Mouse (Mus musculus) left cerebral cortex, postnatal 10 days (tissue): ENCODE data around the gene Alppl2. TPM values are rescaled to one million over a fixed set of nuclear protein-coding genes. Genes with fewer than 3 reads are reported as not detected.

Experiments used
- DNase-seq, 2 experiments: peaks; one replicate each; pipeline ENCODE4 v3.0.0; 2021 to 2022; ENCODE audit warnings: low spot score in 2 of 2, mixed read lengths in 1 of 2; ENCODE audit errors: extremely low spot score in 1 of 2
- intact Hi-C: fragments of 180-260 bp; cut with DNase I; formaldehyde crosslinking; loops from one replicate; pipeline ENCODE4 v1.15.1; 2025
- total RNA-seq, 2 experiments: library from RNA; stranded (reverse); gene quantifications; 2 replicates each; pipeline ENCODE4 v1.2.3; 2021

Gene Alppl2
- not detected for total RNA-seq

DNA sequence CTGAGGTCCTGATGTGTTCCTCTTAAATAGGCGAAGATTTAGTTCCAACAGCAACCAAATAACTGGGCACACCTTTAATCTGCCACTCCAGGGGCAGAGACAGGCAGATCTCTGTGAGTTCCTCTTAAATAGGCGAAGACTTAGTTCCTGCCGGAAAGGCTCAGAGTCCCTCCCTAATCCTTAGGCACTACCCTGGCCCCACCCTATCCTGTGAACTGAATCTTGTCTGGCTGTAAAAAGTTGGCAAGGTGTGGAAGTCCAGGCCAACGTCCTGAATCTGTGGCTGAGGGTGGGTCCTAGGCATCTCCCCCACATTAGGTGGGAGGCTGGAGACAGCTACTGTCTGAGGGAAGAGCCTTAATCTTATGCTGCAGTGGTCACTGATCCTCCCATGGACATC is at the start of gene Alppl2:
Gene Alppl2 (minus strand): TSS at position 101 of the 400 bp plus-strand sequence.
- no peak for DNase-seq
- intact Hi-C loops = no loop called here

DNA sequence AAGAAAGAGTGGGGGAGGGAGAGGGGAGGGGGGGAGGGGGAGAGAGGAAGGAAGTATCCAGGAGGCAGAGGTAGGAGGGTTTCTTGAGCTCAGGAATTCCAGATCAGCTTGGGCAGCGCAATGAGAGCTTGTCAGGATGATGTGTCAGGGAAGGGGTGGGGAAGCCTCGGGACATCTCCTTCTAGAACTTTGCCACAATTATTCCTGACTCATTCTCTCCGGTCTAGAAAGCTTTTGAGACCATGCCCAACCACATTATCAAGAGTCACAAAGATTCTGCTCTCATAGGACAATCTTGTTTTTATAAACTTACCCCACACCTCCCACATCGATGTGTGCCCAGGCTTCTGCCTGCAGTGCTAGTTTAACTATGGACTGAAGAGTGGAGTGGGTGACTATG is 42.1 kb upstream of the Alppl2 start:
- no peak for DNase-seq
- intact Hi-C loops = no loop called here

DNA sequence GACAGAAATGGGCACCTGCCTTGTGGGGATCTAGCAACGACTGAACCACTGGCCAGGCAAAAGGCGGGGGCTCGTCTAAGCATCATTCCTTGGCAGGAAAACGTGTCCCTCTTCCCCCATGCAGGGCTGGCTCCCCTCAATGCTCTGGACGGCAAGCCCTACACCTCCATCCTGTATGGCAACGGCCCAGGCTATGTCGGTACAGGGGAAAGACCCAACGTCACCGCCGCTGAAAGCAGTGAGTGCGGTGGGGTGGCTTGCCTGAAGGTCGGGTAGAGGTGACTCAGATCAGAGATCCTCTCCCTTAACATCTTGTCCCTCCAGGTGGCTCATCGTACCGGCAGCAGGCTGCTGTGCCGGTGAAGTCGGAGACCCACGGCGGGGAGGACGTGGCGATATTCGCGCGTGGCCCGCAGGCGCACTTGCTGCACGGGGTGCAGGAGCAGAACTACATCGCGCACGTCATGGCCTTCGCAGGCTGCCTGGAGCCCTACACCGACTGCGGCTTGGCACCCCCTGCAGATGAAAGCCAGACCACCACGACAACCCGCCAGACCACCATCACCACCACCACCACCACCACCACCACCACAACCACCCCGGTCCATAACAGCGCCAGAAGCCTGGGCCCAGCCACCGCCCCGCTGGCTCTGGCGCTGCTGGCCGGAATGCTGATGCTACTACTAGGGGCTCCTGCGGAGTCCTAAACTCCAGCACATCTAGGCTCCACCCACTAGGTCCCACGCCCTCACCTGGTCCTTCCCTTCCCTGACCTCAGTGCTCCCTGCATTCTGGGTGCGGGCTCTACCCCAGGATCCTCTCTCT is 37.7 kb upstream of the Alppl2 start:
- DNase-seq = peak in 1 of 2 experiments; percentile 53
- intact Hi-C loops = no loop called here

DNA sequence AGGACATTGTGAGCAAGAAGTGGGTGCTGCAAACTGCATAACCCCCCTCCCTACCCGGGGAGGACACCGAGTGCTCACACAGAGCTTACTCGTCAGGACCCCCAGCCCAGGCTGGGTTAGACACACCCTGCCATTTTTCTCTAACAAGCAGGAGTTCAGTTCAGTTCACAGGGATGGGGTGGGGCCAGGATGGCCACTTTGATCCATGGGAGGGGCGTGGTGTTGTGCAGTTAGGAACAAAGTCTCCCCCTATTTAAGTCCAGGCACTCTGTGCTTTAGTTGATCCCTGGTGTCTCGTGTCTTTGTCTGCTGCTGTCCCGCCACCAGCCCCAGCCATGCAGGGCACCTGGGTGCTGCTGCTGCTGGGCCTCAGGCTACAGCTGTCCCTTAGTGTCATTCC is 34.9 kb upstream of the Alppl2 start, which contains the start of gene Akp3:
Gene Akp3 (plus strand): TSS at position 301 of the 400 bp plus-strand sequence.
- DNase-seq = no peak
- intact Hi-C loops = no loop called here

DNA sequence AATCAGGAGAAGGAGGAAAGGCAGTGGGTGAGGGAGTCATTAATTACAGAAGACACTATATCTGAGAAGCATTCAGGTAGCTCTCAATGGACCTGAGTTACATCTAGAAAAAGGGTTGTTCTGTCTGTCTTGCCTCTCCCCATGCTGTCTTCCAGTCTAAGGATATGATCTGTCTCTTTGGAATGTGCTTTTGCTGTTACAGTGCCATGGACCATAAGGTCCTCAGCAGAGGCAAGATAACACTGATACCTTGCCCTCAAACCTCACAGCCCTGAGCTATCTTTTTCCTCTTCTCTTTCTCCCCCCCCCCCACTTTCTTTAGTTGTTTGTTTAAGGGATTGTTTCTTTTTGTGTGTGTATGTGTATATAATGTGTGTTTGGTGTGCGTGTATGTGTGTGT is 25.1 kb upstream of the Alppl2 start:
- DNase-seq = no peak

DNA sequence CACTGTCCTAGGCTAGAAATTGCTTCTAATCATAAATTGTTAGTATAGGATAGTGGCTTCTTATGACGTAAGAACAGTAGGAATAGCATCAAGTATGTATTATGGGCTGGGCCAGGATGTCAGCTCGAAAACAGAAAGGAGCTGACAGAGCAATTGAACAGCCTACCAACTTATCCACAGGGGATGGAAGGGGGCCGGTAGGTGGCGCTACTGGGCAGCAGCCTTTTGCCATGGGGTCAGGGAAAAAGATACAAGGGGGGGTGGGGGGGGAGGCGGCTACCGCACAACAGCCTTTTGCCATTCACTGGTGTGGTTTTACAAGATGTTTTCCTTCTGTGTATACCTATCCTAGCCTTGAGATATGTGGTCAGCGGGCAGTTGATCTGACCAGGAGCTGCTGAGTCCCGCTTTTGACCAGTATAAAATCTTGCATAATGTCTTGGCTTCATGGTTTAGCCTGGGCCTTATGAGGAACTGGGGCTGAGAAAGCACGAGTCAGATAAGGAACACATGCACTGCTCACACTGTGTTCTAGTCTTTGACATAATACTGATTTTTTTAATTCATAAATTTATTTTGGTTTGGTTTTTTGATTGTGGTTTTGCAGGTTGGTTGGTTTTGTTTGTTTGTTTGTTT is 22.1 kb upstream of the Alppl2 start:
- DNase-seq = peak in 1 of 2 experiments; percentile 49
- intact Hi-C loops = no loop called here

More for the DNA sequence above, 25.1 kb upstream of the Alppl2 start:
- intact Hi-C loops = no loop called here

DNA sequence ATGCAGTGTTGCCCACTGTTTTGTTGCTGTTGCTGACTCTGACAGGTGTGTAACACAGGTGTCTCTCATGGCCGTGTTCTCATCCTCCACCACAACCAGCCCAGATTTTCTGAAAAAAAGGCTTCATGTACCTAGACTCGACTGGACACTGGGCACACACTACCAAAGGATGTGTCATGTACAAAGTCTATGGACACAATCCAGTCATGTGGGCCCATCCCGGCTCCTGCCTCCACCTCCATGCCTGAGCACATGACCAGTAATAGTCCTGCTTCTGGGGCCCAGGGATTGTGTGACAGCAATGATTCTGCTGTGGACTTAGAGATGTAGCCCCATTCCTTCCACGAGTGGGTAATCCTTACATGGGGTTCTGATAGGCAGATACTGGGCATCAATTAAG is 18.8 kb upstream of the Alppl2 start:
- DNase-seq = no peak
- intact Hi-C loops = no loop called here

DNA sequence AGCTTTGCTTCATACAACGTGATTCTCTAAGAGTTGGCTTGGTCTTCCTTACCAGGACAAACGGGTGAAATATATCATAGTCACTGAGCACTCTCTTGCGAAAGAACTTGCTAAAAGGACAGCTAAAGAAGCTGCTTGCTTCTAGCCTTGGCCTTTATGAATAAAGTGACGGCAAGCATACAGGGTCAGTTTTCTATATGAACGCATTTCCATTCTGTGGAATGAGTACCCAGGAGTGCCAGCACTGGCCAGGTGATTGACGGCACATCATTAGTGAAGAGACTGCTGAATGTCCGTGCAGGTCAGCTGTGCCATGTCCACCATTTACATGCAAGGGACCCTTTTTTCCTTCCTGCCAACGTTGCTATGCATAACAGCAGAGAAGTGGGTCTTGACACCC is 16.8 kb upstream of the Alppl2 start:
- intact Hi-C loops = no loop called here
- no peak for DNase-seq

DNA sequence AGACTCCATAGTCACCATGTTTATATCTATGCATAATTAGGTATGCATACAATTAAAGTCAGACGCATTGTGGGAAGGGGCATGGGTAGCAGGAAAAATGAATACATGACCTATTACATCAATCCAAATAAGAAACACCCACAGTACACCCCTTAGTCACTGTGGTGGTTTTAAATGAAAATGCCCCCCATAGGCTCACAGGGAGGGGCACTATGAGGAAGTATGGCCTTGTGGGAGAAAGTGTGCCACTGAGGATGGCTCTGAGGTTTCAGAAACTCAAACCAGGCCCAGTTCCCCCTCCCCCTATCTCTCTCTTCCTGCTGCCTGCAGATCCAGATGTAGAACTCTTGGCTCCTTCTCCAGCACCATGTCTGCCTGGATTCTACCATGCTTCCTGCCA is 14.2 kb upstream of the Alppl2 start:
- no peak for DNase-seq
- intact Hi-C loops = no loop called here

DNA sequence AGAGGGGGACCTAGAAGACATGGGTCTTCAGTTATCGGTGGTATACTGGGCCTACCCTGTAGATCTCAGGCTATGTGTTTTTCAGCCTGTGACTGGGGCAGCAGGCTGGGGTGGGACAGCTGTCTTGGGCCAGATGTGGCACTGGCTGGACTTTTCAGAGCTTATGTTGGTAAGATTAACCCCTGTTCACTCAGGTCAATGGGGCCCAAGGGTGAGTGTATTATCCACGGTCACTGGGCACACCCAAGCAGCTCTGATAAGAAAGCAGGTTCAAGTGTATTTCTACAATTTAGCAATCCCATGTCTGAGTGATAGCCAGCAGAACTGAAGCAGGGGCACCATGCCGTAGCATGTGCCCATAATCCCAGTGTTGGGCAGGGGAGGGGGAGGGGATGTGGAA is 12.4 kb upstream of the Alppl2 start:
- intact Hi-C loops = no loop called here
- DNase-seq = no peak

DNA sequence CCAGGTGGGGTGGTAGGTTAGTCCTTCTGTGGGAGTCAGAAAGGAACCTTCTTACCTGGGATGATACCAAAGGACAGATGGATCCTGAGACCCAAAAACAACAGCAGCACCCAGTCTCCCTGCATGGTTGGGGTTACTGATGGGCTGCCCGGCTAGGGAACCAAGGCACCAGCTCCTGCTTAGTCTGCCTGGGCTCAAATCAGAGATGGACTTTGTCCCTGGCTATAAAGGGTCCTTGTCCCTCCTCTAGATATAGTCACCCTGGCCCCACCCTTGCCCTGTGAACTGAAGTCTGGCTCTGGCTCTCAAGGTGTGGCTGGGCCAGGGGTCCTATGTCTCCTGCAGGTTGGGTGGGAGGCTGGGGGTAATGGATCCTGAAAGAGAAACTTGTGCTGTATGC is 11.7 kb upstream of the Alppl2 start, which contains the start of gene Alpi:
Gene Alpi (minus strand): TSS at position 196 of the 400 bp plus-strand sequence.
- DNase-seq = no peak
- intact Hi-C loops = no loop called here

DNA sequence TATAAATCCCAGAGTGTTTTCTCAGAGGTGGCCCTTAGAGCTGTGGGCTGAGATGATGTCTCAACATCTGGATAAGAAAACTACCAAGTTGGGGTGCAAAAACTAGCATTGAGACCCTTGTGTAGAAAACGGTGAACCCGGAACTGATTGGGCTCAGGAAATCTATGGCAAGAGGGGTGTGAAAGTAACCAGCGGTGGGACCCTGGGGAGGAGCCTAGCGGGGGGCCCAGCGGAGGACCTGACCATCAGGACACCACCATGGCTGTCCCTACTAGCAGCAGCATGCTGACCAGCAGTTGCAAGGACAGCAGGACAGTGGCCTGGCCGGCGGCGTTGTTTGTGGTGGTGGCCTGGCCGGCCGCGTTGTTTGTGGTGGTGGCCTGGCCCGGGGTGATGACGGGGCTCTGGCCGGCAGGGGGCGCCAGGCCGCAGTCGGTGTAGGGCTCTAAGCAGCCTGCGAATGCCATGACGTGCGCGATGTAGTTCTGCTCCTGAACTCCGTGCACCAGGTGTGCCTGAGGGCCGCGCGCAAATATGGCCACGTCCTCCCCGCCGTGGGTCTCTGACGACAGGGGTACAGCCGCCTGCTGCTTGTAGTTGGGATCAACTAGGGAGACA is 8.7 kb upstream of the Alppl2 start:
- DNase-seq = peak in 1 of 2 experiments; percentile 65
- intact Hi-C loops = no loop called here

DNA sequence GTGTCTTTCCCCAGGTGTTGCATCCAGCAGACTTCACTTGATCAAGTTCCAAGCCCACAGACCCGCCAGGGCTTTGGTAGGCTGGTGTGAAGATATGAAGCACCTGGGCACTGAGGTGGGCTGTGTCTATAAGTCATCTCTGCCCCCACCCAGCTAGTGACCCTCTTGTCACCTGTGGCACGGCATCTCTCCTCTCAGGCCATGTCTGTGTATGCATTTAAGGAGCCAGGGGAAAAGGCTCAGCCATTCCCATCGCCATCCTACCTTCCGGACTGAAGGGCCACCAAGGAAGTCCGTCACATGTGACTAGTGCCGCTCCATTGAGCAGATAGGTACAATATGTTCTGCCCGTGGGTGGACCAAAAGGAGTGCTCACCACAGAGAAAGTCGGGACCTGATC is 5.9 kb upstream of the Alppl2 start:
- DNase-seq = no peak

DNA sequence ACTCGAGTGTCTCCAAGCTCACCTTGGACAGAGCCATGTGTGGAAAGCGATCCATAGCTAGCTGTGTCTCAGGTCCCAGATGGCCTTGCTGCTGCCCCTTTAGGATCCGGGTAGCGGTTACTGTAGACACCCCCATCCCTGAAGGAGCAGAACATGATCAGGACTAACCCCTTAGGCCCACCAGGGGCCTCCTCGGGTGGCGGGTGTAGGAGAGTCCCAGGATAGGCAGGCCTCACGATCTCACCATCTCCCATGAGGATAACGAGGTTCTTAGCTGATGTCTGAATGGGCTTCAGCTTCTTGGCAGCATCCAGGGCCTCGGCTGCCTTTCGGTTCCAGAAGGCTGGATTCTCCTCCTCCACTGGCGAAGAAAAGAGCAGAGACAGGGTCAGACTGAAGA is 477 bp downstream of the Alppl2 start:
- no peak for DNase-seq
- intact Hi-C loops = no loop called here

More for the DNA sequence above, 5.9 kb upstream of the Alppl2 start:
- intact Hi-C loops = no loop called here

DNA sequence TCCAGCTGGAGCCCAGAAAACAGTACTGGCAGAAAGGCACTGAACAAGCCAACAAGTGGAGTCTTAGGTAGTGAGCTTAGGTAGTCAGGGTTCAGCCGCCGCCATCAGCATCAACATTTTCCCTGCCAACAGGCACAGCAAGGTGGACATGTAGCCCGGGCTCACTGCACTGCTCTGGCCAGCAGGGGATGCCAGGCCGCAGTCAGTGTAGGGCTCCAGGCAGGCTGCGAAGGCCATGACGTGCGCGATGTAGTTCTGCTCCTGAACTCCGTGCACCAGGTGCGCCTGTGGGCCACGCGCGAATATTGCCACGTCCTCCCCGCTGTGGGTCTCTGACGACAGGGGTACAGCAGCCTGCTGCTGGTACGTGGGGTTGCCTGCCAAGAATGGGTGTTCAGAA is 2.8 kb downstream of the Alppl2 start:
- intact Hi-C loops = no loop called here
- no peak for DNase-seq

DNA sequence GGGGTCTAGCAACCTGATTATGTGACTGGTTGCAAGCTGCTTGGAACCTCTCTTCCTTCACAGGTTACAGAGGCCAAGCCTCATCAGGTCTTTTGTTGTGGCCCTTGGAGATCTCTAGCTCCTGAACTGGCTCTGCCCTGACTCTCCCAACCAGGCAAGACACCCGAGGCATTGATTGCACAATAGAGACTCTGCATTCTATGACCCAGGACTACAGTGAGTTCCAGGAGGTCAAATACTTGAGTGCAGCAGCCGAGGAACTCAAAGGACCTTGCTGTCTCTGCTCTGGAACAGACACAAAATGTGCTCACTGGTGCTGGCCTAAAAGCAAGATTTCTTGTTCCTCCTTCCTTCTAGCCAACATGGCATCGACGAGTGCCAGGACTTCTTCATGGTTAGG is 3.5 kb downstream of the Alppl2 start:
- intact Hi-C loops = no loop called here

DNA sequence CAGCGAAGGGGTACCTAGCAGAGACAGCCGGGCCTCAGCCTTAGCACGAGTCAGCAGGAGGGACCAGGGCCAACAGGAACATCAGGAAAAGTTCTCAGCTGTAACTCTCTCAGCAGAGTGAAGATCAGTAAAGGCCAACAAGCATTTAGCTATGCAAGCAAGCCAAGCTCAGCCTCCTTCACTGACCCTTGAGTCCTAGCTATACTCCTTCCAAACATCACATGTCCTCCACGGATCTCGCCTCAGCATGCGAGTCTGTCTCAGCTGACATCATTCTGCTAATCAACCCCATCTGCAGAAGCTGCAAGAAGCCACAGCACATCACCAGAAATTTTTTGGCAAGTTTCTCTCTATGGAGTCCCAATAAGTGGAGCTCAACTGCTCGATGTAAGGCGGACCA is 16.0 kb downstream of the Alppl2 start:
- no peak for DNase-seq
- intact Hi-C loops = no loop called here

More for the DNA sequence above, 3.5 kb downstream of the Alppl2 start:
- no peak for DNase-seq

DNA sequence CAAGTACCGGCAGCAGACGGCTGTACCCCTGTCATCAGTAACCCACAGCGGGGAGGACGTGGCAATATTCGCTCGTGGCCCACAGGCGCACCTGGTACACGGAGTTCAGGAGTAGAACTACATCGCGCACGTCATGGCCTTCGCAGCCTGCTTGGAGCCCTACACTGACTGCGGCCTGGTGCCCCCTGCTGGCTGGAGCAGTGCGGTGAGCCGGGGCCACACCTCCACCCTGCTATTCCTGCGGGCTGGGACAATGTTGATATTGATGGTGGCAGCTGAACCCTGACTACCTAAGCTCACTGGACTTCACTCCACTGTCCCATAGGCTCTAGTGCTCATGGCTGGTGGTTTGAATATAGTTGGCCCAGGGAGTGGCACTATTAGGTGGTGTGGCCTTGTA is 19.0 kb downstream of the Alppl2 start:
- no peak for DNase-seq

DNA sequence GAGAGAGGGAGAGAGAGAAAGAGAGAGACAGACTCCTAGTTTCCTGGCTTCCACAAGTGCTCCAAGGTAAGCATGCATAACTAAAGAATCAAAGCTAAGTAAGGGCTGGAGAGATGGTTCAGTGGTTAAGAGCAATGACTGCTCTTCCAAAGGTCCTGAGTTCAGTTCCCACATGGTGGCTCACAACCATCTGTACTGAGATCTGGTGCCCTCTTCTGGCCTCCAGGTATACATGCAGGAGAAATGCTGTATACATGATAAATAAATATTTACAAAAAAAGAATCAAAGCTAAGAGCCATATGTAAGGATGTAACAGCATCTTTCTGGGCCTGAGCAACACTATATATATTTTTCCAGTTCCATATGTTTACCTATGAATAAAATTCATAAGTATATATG is 28.8 kb downstream of the Alppl2 start:
- DNase-seq = no peak
- intact Hi-C loops = no loop called here

More for the DNA sequence above, 19.0 kb downstream of the Alppl2 start:
- intact Hi-C loops = no loop called here
